Mouse (Mus musculus) stomach, postnatal 0 days (tissue): ENCODE measurements around the gene Mrpl39. TPM values are rescaled to one million over a fixed set of nuclear protein-coding genes. Genes with fewer than 3 reads are reported as not detected.

Experiments used
- ATAC-seq: fragments of 200-750 bp; cut with Nextera tagmentation; 2 replicates; pipeline ENCODE4 v1.8.0; 2017; ENCODE audit not compliant: low FRiP score, low TSS enrichment
- DNase-seq: peaks from one replicate; pipeline ENCODE4 v3.0.0-alpha.2; 2016; ENCODE audit warnings: low spot score
- H3K27ac ChIP-seq: fragments of 300-500 bp; sonication (generic); replicated peaks from 2 replicates; pipeline ENCODE4 v1.5.1; 2014; ENCODE audit warnings: mild to moderate bottlenecking, control low read depth
- H3K27me3 ChIP-seq: fragments of 300-500 bp; sonication (generic); 2 replicates; pipeline ENCODE4 v1.6.1; 2014; ENCODE audit warnings: low read length; ENCODE audit not compliant: control insufficient read depth, insufficient read depth
- H3K36me3 ChIP-seq: fragments of 300-500 bp; sonication (generic); 2 replicates; pipeline ENCODE4 v1.6.1; 2014; ENCODE audit warnings: low read length, mixed read lengths; ENCODE audit not compliant: control insufficient read depth, insufficient read depth
- H3K4me1 ChIP-seq: fragments of 300-500 bp; sonication (generic); replicated peaks from 2 replicates; pipeline ENCODE4 v1.6.1; 2014; ENCODE audit warnings: antibody characterized with exemption; ENCODE audit not compliant: control insufficient read depth, insufficient read depth
- H3K4me2 ChIP-seq: fragments of 300-500 bp; sonication (generic); replicated peaks from 2 replicates; pipeline ENCODE4 v1.6.1; 2014; ENCODE audit warnings: low read depth, mild to moderate bottlenecking, control low read depth, moderate library complexity
- H3K4me3 ChIP-seq: fragments of 300-500 bp; sonication (generic); 2 replicates; pipeline ENCODE4 v1.5.1; 2014; ENCODE audit warnings: low read depth, low read length, control low read depth
- H3K9ac ChIP-seq: fragments of 300-500 bp; sonication (generic); 2 replicates; pipeline ENCODE4 v1.6.1; 2014; ENCODE audit warnings: mild to moderate bottlenecking, low read length, control low read depth, mixed read lengths
- H3K9me3 ChIP-seq: fragments of 300-500 bp; sonication (generic); 2 replicates; pipeline ENCODE4 v1.6.1; 2016; ENCODE audit warnings: low read length; ENCODE audit not compliant: control insufficient read depth
- CTCF ChIP-seq: IDR thresholded peaks from 2 replicates; pipeline ENCODE4 v1.5.1; 2016; ENCODE audit warnings: antibody characterized with exemption, low read depth, mild to moderate bottlenecking, moderate library complexity
- EP300 ChIP-seq: optimal IDR thresholded peaks from 2 replicates; pipeline ENCODE3; 2016; ENCODE audit warnings: antibody characterized with exemption
- WGBS: fragments of 180-500 bp; shearing (Covaris S2); extraction: QIAGEN DNeasy Blood & Tissue Kit; methylation state at CpG from one replicate; pipeline ENCODE4 v1.1.7; 2014; 5-methylcytosine and 5-hydroxymethylcytosine counted together
- polyA plus RNA-seq: library from polyadenylated mRNA; unstranded; fragments of >200 nt; fragmentation: Nextera tagmentation; extraction: Ambion mirVana; gene quantifications from 2 replicates; pipeline ENCODE4 v1.2.1, GENCODE M21; 2015

Gene Mrpl39
- polyA plus RNA-seq, 1 experiment from 2014 or later, result 31.2 TPM

DNA sequence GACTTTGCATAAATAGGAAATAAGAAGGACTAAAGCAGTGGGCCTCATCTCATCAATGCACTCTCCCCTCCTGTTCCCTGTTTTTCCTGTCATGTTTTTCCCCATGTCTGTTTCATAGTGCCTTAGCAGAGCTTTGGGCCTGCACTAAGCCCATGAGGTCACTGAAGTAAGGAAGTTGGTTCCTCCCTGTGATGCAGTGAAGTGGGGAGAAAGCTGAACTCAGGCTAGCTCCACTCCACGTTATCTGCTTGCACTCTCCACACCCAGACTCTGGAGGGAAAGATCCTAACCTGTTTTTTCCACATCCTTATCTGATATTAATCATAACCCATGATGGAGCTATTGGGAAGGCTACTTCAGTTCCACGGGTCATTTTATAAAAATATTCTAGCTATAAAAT lies 26.9 kb downstream of the Mrpl39 start:
- no peaks in the 10 kb centered on the region for H3K9me3 ChIP-seq
- H3K27me3 ChIP-seq, result no peaks in the 10 kb centered on the region
- TF ChIP-seq CTCF, result no peak
- no peak for TF ChIP-seq EP300
- no peak overlapping the region for H3K4me3 ChIP-seq
- H3K4me2 ChIP-seq, result no peak overlapping the region
- WGBS, result 69% methylated on average over 2 of the region's 2 CpGs
- H3K9ac ChIP-seq, result no peak overlapping the region
- H3K27ac ChIP-seq, result no peak overlapping the region
- H3K36me3 ChIP-seq, result no peaks in the 10 kb centered on the region
- DNase-seq (no peak), ATAC-seq (no peak)
- no peaks in the 10 kb centered on the region for H3K4me1 ChIP-seq

DNA sequence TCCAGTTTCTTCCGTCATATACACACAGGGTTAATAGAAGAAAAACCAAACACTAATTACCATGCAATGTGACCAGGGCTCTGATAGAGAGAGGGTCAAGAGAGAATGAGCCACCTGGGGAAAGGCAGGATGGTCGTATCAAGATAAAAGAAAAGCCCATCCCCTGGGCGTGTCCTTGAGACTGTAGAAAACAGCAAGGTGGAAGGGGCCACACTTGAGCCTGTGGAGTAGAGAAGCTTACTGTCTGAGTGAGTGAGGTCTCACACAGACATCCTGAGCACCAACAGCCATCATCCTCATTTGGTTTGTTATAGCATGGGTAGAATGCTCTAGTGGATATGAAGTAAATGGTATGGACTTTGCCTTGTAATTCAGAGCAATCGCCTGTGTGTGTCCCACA lies 27.7 kb downstream of the Mrpl39 start:
- no peak for DNase-seq
- Histone ChIP-seq H3K4me2 (no peak overlapping the region), H3K36me3 (no peaks in the 10 kb centered on the region), H3K9ac (no peak overlapping the region), H3K27ac (no peak overlapping the region), H3K4me1 (no peaks in the 10 kb centered on the region), H3K27me3 (no peaks in the 10 kb centered on the region), H3K4me3 (no peak overlapping the region), H3K9me3 (no peaks in the 10 kb centered on the region)
- no peak for ATAC-seq
- 65% methylated on average over 4 of the region's 4 CpGs for WGBS
- TF ChIP-seq EP300 (no peak), CTCF (no peak)

DNA sequence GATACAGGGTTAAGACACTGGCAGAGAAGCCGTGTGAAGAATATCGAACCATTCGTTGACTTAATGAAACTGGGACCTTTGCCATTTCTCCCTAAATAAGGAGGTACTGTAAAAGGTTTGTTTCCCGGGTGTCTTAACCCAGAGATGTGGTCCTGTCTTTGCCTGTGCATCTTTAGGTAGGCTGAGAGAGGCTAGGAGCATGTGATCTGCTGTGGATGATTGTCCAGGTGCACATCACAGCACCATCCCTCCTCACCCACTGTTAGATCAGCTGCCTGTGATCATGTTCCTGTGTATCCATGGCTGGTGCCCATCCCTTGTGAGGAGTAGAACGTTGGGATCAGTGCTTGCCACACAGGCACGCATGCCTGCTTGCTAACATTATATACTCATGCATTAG lies 29.0 kb downstream of the Mrpl39 start:
- WGBS, result 79% methylated on average over 6 of the region's 6 CpGs
- Histone ChIP-seq H3K9ac (no peak overlapping the region), H3K27ac (no peak overlapping the region), H3K9me3 (no peaks in the 10 kb centered on the region), H3K4me2 (no peak overlapping the region), H3K4me3 (no peak overlapping the region), H3K27me3 (no peaks in the 10 kb centered on the region), H3K36me3 (no peaks in the 10 kb centered on the region), H3K4me1 (no peaks in the 10 kb centered on the region)
- TF ChIP-seq EP300, result no peak
- no peak for TF ChIP-seq CTCF
- DNase-seq, result no peak
- no peak for ATAC-seq

DNA sequence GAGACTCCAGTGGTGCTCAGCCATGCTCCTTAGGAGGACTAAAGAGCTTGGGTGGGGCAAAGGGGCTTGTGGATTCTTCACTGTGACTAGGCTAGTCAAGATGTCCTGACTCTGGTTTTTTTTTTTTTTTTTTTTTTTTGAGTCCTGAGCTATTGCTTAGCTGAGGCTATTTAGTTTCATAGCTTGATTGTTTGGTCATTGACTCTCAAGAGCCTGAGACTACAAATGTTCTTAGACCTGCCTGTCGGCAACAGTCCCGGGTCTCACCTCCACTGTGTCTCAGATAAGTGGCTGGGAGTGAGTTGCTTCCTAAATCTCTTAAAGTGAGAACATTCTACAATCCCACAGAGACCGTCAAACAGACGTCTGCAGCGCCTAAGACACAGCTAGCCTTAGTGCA lies 30.0 kb downstream of the Mrpl39 start:
- no peak overlapping the region for H3K4me3 ChIP-seq
- no peaks in the 10 kb centered on the region for H3K27me3 ChIP-seq
- 77% methylated on average over 5 of the region's 5 CpGs for WGBS
- no peak for TF ChIP-seq CTCF
- TF ChIP-seq EP300, result no peak
- no peaks in the 10 kb centered on the region for H3K36me3 ChIP-seq
- DNase-seq, result no peak
- H3K9ac ChIP-seq, result no peak overlapping the region
- H3K4me1 ChIP-seq, result no peaks in the 10 kb centered on the region
- no peak overlapping the region for H3K27ac ChIP-seq
- no peaks in the 10 kb centered on the region for H3K9me3 ChIP-seq
- ATAC-seq, result no peak
- no peak overlapping the region for H3K4me2 ChIP-seq

DNA sequence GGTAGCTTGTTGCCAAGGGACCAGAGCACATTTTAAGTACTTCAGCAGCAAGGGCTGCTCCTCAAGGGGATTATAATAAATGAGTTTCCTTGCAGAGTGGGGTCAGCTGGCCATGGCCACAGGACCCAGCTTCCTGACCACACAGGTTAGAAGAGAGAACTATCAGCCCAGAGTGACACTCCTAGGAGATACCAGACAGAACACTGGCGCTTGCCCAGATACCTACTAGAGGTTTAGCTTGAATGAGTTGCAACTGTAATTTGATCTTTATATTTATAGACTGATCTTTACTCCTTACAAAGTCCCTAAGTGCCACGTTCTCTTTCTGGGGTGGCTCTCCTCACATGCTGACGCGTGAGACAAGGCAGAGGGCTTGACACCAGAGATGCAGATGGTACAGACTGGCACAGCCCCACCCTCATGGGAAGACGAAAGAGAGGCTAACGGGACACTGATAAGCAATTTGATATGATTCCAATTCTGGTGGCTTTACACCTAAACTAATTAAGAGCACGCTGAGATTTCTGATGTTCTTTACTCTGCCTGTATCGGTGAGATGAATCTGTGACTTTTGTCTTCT lies 30.8 kb downstream of the Mrpl39 start:
- H3K27me3 ChIP-seq, result no peaks in the 10 kb centered on the region
- 53% methylated on average over 8 of the region's 8 CpGs for WGBS

DNA sequence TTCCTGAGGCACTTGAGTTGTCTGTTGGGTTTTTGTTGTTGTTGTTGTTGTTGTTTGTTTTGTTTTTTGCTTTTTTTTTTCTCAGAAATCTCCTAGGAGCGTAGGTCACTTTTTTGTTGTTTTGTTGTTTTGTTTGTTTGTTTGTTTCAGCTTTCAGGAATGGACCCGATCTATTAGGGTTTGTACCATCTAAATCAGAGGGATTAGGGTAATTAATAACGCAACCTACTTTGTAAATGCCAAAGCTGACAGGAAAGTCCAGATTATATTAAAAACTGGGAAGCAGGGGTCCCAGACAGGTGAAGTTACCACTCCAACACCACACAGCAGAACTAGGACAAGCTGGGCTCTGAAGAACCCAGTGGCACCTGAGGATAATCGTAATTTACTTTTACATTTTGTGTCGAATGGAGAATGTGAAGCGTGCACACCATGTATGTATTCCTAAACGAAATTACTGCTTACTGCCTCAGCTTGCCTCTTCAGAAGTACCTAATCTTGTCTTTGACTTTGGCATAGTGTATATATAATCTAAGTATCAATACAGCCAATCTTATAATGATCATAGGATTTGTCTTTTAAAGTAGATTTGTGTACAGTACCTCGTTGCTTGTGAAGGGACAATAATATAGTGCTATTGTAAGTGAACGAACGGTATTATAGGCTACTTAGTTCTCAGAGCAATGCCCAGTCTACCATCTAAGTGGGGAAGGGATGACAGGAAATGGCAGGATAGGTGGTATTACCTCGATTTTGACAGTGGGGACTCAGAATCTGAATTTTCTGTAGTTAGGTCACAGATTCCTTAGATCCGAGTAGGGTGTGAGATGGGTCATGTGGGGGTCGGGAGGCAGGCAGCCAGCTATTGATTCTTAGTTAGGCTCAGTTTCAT lies 31.5 kb downstream of the Mrpl39 start:
- Histone ChIP-seq H3K4me1 (no peaks in the 10 kb centered on the region), H3K9ac (peak overlapping the region; percentile 64; the same call in 1 of the 2 replicates), H3K36me3 (no peaks in the 10 kb centered on the region), H3K4me3 (peak overlapping the region; percentile 64), H3K9me3 (no peaks in the 10 kb centered on the region), H3K27me3 (no peaks in the 10 kb centered on the region), H3K27ac (no peak overlapping the region), H3K4me2 (peak overlapping the region; percentile 98)
- ATAC-seq, result no peak
- DNase-seq, result no peak
- WGBS, result 59% methylated on average over 13 of the region's 13 CpGs
- TF ChIP-seq EP300 (no peak), CTCF (no peak)

More for the DNA sequence above, 30.8 kb downstream of the Mrpl39 start:
- H3K9me3 ChIP-seq, result no peaks in the 10 kb centered on the region
- no peak overlapping the region for H3K4me3 ChIP-seq
- no peaks in the 10 kb centered on the region for H3K36me3 ChIP-seq
- no peak overlapping the region for H3K27ac ChIP-seq
- H3K4me1 ChIP-seq, result no peaks in the 10 kb centered on the region
- no peak overlapping the region for H3K4me2 ChIP-seq
- DNase-seq, result no peak
- no peak overlapping the region for H3K9ac ChIP-seq
- TF ChIP-seq CTCF (no peak), EP300 (no peak)
- no peak for ATAC-seq
